Mouse (Mus musculus) embryonic facial prominence, embryonic 10.5 days (tissue): ENCODE measurements around the gene Tmem131l. TPM values are rescaled to one million over a fixed set of nuclear protein-coding genes. Genes with fewer than 3 reads are reported as not detected.
"Not testable (repeated sequence)": the region's sequence is repeated elsewhere in the genome, so short reads cannot be mapped to it uniquely, and the experiment has no call there.

Experiments
- DNase-seq: peaks from one replicate; pipeline ENCODE4 v3.0.0-alpha.2; 2017; ENCODE audit warnings: low spot score
- H3K27ac ChIP-seq: fragments of 300-500 bp; sonication (generic); replicated peaks from 2 replicates; pipeline ENCODE4 v1.5.1; 2016; ENCODE audit warnings: mild to moderate bottlenecking
- H3K27me3 ChIP-seq: fragments of 300-500 bp; sonication (generic); replicated peaks from 2 replicates; pipeline ENCODE4 v1.6.1; 2016; ENCODE audit warnings: low read depth, mild to moderate bottlenecking; ENCODE audit not compliant: poor library complexity, severe bottlenecking
- H3K36me3 ChIP-seq: fragments of 300-500 bp; sonication (generic); replicated peaks from 2 replicates; pipeline ENCODE4 v1.6.1; 2016; ENCODE audit warnings: mild to moderate bottlenecking, moderate library complexity
- H3K4me1 ChIP-seq: fragments of 300-500 bp; sonication (generic); 2 replicates; pipeline ENCODE4 v1.6.1; 2016
- H3K4me3 ChIP-seq: fragments of 300-500 bp; sonication (generic); 2 replicates; pipeline ENCODE4 v1.5.1; 2016; ENCODE audit warnings: mild to moderate bottlenecking, moderate library complexity
- H3K9me3 ChIP-seq: fragments of 300-500 bp; sonication (generic); 2 replicates; pipeline ENCODE4 v1.6.1; 2016; ENCODE audit warnings: mild to moderate bottlenecking
- WGBS: fragments of 180-500 bp; shearing (Covaris S2); methylation state at CpG from one replicate; pipeline ENCODE4 v1.1.7; 2016; 5-methylcytosine and 5-hydroxymethylcytosine counted together
- polyA plus RNA-seq: library from polyadenylated mRNA; unstranded; fragments of >200 nt; fragmentation: Nextera tagmentation; extraction: Ambion mirVana; gene quantifications from 2 replicates; pipeline ENCODE4 v1.2.1, GENCODE M21; 2016

Tmem131l gene
- polyA plus RNA-seq, 1 experiment from 2014 or later: 82.6 TPM

GRCm38 (mm10) chr3:83876299-83876698 is 163.7 kb downstream of the Tmem131l start:
- Histone ChIP-seq H3K4me3 (no peak overlapping the region), H3K36me3 (no peaks in the 10 kb centered on the region), H3K4me1 (0 out of 2 replicates have a peak, but pooled peaks cover 3% of the 10 kb centered on the region), H3K27me3 (no peaks in the 10 kb centered on the region), H3K9me3 (peaks cover 4% of the 10 kb centered on the region; the same call in 1 of the 2 replicates), H3K27ac (no peak overlapping the region)
- WGBS: 72% methylated on average over 4 of the region's 4 CpGs
- no peak for DNase-seq

- WGBS: 85% methylated on average over 2 of the region's 2 CpGs
- not testable (repeated sequence) for H3K4me3 ChIP-seq, H3K36me3 ChIP-seq, H3K27me3 ChIP-seq, H3K4me1 ChIP-seq, DNase-seq, H3K27ac ChIP-seq, H3K9me3 ChIP-seq
Measured at GRCm38 (mm10) chr3:83875078-83875477, 164.9 kb downstream of the Tmem131l start.

GRCm38 (mm10) chr3:83872853-83873252 is 167.1 kb downstream of the Tmem131l start:
- not testable (repeated sequence) for H3K36me3 ChIP-seq, H3K27ac ChIP-seq, H3K4me1 ChIP-seq, H3K9me3 ChIP-seq, DNase-seq, H3K27me3 ChIP-seq, H3K4me3 ChIP-seq
- WGBS: 90% methylated on average over 2 of the region's 2 CpGs

GRCm38 (mm10) chr3:83871962-83872361 is 168.0 kb downstream of the Tmem131l start:
- not testable (repeated sequence) for H3K4me3 ChIP-seq, H3K27me3 ChIP-seq, H3K27ac ChIP-seq, DNase-seq, H3K9me3 ChIP-seq, H3K36me3 ChIP-seq, H3K4me1 ChIP-seq
- 93% methylated on average over 4 of the region's 4 CpGs for WGBS

- not testable (repeated sequence) for H3K9me3 ChIP-seq, H3K4me3 ChIP-seq, H3K4me1 ChIP-seq, H3K27me3 ChIP-seq, H3K27ac ChIP-seq, H3K36me3 ChIP-seq
- DNase-seq: peak; percentile 2
- WGBS: 89% methylated on average over 7 of the region's 7 CpGs
Measured at GRCm38 (mm10) chr3:83871559-83871958, 168.4 kb downstream of the Tmem131l start.

- DNase-seq: no peak
- 92% methylated on average over 2 of the region's 2 CpGs for WGBS
- H3K4me3 ChIP-seq: no peak overlapping the region
- no peak overlapping the region for H3K27ac ChIP-seq
- H3K4me1 ChIP-seq: 0 out of 2 replicates have a peak, but pooled peaks cover 3% of the 10 kb centered on the region
- H3K36me3 ChIP-seq: no peaks in the 10 kb centered on the region
- H3K27me3 ChIP-seq: no peaks in the 10 kb centered on the region
- peaks cover 4% of the 10 kb centered on the region; the same call in 1 of the 2 replicates for H3K9me3 ChIP-seq
Measured at GRCm38 (mm10) chr3:83869776-83870175, 170.2 kb downstream of the Tmem131l start.

GRCm38 (mm10) chr3:83867026-83867425 is 172.9 kb downstream of the Tmem131l start:
- DNase-seq, H3K27me3 ChIP-seq, H3K36me3 ChIP-seq, H3K9me3 ChIP-seq, H3K27ac ChIP-seq, H3K4me3 ChIP-seq: not testable (repeated sequence)
- 0 out of 2 replicates have a peak, but pooled peaks cover 10% of the 10 kb centered on the region for H3K4me1 ChIP-seq

- H3K36me3 ChIP-seq: no peaks in the 10 kb centered on the region
- H3K9me3 ChIP-seq: no peaks in the 10 kb centered on the region
- H3K4me1 ChIP-seq: 0 out of 2 replicates have a peak, but pooled peaks cover 10% of the 10 kb centered on the region
- DNase-seq: peak; percentile 5
- WGBS: 84% methylated on average over 2 of the region's 2 CpGs
- no peaks in the 10 kb centered on the region for H3K27me3 ChIP-seq
- no peak overlapping the region for H3K4me3 ChIP-seq
- no peak overlapping the region for H3K27ac ChIP-seq
Measured at GRCm38 (mm10) chr3:83865216-83865615, 174.8 kb downstream of the Tmem131l start.

GRCm38 (mm10) chr3:83864064-83864548 is 175.9 kb downstream of the Tmem131l start:
- Histone ChIP-seq H3K4me3 (no peak overlapping the region), H3K27me3 (no peaks in the 10 kb centered on the region), H3K4me1 (0 out of 2 replicates have a peak, but pooled peaks cover 10% of the 10 kb centered on the region), H3K27ac (no peak overlapping the region), H3K9me3 (no peaks in the 10 kb centered on the region), H3K36me3 (no peaks in the 10 kb centered on the region)
- peak; percentile 7 for DNase-seq
- WGBS: 82% methylated on average over 9 of the region's 9 CpGs

- H3K4me3 ChIP-seq: no peak overlapping the region
- H3K27me3 ChIP-seq: no peaks in the 10 kb centered on the region
- H3K36me3 ChIP-seq: no peaks in the 10 kb centered on the region
- WGBS: 46% methylated on average over 1 of the region's 1 CpGs
- peak; percentile 7 for DNase-seq
- no peaks in the 10 kb centered on the region for H3K9me3 ChIP-seq
- 0 out of 2 replicates have a peak, but pooled peaks cover 7% of the 10 kb centered on the region for H3K4me1 ChIP-seq
- H3K27ac ChIP-seq: no peak overlapping the region
Measured at GRCm38 (mm10) chr3:83862956-83863355, 177.0 kb downstream of the Tmem131l start.

- Histone ChIP-seq H3K9me3 (no peaks in the 10 kb centered on the region), H3K4me1 (0 out of 2 replicates have a peak, but pooled peaks cover 7% of the 10 kb centered on the region), H3K36me3 (no peaks in the 10 kb centered on the region), H3K27ac (no peak overlapping the region), H3K4me3 (no peak overlapping the region), H3K27me3 (no peaks in the 10 kb centered on the region)
- 93% methylated on average over 7 of the region's 7 CpGs for WGBS
- DNase-seq: no peak
Measured at GRCm38 (mm10) chr3:83859595-83859994, 180.4 kb downstream of the Tmem131l start.

- WGBS: 85% methylated on average over 3 of the region's 3 CpGs
- H3K4me1 ChIP-seq: 0 out of 2 replicates have a peak, but pooled peaks cover 7% of the 10 kb centered on the region
- no peak overlapping the region for H3K27ac ChIP-seq
- no peak overlapping the region for H3K4me3 ChIP-seq
- no peaks in the 10 kb centered on the region for H3K27me3 ChIP-seq
- no peaks in the 10 kb centered on the region for H3K36me3 ChIP-seq
- H3K9me3 ChIP-seq: no peaks in the 10 kb centered on the region
- DNase-seq: no peak
Measured at GRCm38 (mm10) chr3:83859071-83859470, 180.9 kb downstream of the Tmem131l start.

GRCm38 (mm10) chr3:83857621-83858020 is 182.4 kb downstream of the Tmem131l start:
- H3K4me1 ChIP-seq: 0 out of 2 replicates have a peak, but pooled peaks cover under 1% of the 10 kb centered on the region
- H3K9me3 ChIP-seq: no peaks in the 10 kb centered on the region
- H3K4me3 ChIP-seq: no peak overlapping the region
- no peak for DNase-seq
- no peaks in the 10 kb centered on the region for H3K36me3 ChIP-seq
- no peaks in the 10 kb centered on the region for H3K27me3 ChIP-seq
- 94% methylated on average over 13 of the region's 13 CpGs for WGBS
- no peak overlapping the region for H3K27ac ChIP-seq
